Mouse (Mus musculus) lung, postnatal 0 days (tissue): ENCODE measurements around the gene Gstm2.

Experiments used
- CTCF ChIP-seq: IDR thresholded peaks from 2 replicates; pipeline ENCODE4 v1.5.1; 2016; ENCODE audit warnings: antibody characterized with exemption, mild to moderate bottlenecking
- EP300 ChIP-seq: IDR thresholded peaks from 2 replicates; pipeline ENCODE4 v1.6.1; 2016; ENCODE audit warnings: antibody characterized with exemption, mild to moderate bottlenecking, control low read depth

DNA sequence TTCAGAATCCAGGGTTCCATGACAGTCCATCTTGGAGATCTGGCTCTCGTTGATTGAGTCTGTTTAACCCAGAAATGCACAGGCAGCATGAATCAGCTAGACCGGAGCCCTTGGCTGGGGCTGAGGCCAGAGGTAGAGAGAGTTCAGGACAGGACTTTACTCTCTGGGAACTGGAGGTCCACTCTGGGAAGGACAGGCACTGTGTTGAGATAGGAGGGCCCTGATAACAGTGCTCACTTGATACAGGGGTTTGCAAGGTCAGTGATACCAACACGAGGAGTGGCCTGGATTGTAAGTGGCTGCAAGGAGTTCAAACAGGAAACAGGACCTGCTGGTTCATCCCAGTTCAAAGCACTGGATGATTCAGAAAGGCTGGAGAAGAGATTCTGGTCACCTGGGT, 8.6 kb downstream of the Gstm2 start:
- no peak for TF ChIP-seq EP300
- TF ChIP-seq CTCF = no peak
